Mouse (Mus musculus) hindbrain, embryonic 10.5 days (tissue): ENCODE data around the gene Gm13275. TPM values are rescaled to one million over a fixed set of nuclear protein-coding genes. Genes with fewer than 3 reads are reported as not detected.
"Not testable (repeated sequence)": the region's sequence is repeated elsewhere in the genome, so short reads cannot be mapped to it uniquely, and the experiment has no call there.

Experiments used
- DNase-seq: peaks from one replicate; pipeline ENCODE4 v3.0.0-alpha.2; 2017; ENCODE audit warnings: low spot score
- H3K27ac ChIP-seq: fragments of 300-500 bp; sonication (generic); 2 replicates; pipeline ENCODE4 v1.5.1; 2016; ENCODE audit warnings: mild to moderate bottlenecking, moderate library complexity
- H3K27me3 ChIP-seq: fragments of 300-500 bp; sonication (generic); 2 replicates; pipeline ENCODE4 v1.6.1; 2016; ENCODE audit warnings: mild to moderate bottlenecking; ENCODE audit not compliant: poor library complexity, insufficient read depth, severe bottlenecking
- H3K36me3 ChIP-seq: fragments of 300-500 bp; sonication (generic); 2 replicates; pipeline ENCODE4 v1.6.1; 2016; ENCODE audit warnings: mild to moderate bottlenecking, moderate library complexity
- H3K4me1 ChIP-seq: fragments of 300-500 bp; sonication (generic); replicated peaks from 2 replicates; pipeline ENCODE4 v1.6.1; 2016; ENCODE audit warnings: mild to moderate bottlenecking
- H3K4me3 ChIP-seq: fragments of 300-500 bp; sonication (generic); 2 replicates; pipeline ENCODE4 v1.5.1; 2016; ENCODE audit warnings: mild to moderate bottlenecking, moderate library complexity
- H3K9me3 ChIP-seq: fragments of 300-500 bp; sonication (generic); 2 replicates; pipeline ENCODE4 v1.6.1; 2016; ENCODE audit warnings: mild to moderate bottlenecking, moderate library complexity
- WGBS: fragments of 180-500 bp; shearing (Covaris S2); methylation state at CpG from one replicate; pipeline ENCODE4 v1.1.7; 2016; 5-methylcytosine and 5-hydroxymethylcytosine counted together
- polyA plus RNA-seq: library from polyadenylated mRNA; unstranded; fragments of >200 nt; fragmentation: Nextera tagmentation; extraction: Ambion mirVana; gene quantifications from 2 replicates; pipeline ENCODE4 v1.2.1, GENCODE M21; 2016

Gm13275 gene
- polyA plus RNA-seq: not detected in 2 replicates

GRCm38 (mm10) chr4:88793936-88794675 is at the start of gene Gm13275:
Gene Gm13275 (plus strand): TSS chr4:88794487.
- WGBS: under 1% methylated on average over 19 of the region's 52 CpGs
- not testable (repeated sequence) for H3K36me3 ChIP-seq, H3K27me3 ChIP-seq, H3K4me1 ChIP-seq, DNase-seq, H3K27ac ChIP-seq, H3K9me3 ChIP-seq, H3K4me3 ChIP-seq

DNA sequence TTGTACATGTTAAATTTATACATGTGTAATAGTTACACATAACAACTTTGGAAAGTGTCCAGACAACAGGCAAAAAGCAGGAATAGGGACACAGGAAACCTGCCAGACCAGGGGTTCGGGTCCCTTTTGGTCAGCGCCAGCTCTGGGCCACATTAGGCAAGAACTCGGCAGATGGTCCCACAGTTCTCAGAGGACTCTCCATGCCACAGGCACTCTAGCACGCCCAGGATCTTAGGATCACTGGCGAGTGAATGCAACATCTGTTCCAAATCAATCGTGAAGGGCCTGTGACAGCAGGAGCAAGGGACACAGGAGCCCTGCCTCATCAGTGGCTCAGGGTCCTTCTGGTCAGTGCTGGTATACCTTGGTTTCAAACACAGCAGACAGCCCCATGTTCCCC is 44.4 kb upstream of the Gm13275 start:
- WGBS: 63% methylated on average over 6 of the region's 6 CpGs
- Histone ChIP-seq H3K4me1 (no peaks in the 10 kb centered on the region), H3K27me3 (no peaks in the 10 kb centered on the region), H3K27ac (no peak overlapping the region), H3K4me3 (no peak overlapping the region), H3K36me3 (no peaks in the 10 kb centered on the region), H3K9me3 (no peaks in the 10 kb centered on the region)
- DNase-seq: no peak

DNA sequence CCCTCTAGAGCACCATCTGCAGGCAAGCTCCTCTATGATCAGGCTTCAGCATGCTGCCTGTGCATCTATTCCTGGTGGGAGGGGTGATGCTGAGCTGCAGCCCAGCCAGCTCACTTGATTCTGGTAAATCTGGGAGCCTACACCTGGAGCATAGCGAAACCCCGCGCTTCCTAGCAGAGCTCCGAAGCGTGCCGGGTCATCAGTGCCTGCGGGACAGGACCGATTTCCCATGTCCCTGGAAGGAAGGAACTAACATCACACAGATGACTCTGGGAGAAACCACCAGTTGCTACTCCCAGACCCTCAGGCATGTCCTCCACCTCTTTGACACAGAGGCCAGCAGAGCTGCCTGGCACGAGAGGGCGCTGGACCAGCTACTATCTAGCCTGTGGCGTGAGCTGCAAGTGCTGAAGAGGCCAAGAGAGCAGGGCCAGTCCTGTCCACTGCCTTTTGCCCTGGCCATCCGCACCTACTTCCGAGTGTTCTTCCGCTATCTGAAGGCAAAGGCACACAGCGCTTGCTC is 39.4 kb upstream of the Gm13275 start, which contains the start of gene Gm13271:
Gene Gm13271 (plus strand): TSS at position 51 of the 523 bp plus-strand sequence.
- H3K27ac ChIP-seq, H3K9me3 ChIP-seq, DNase-seq, H3K4me3 ChIP-seq, H3K36me3 ChIP-seq, H3K4me1 ChIP-seq, H3K27me3 ChIP-seq: not testable (repeated sequence)
- 75% methylated on average over 15 of the region's 15 CpGs for WGBS

- peak; percentile 60 for DNase-seq
- 13% methylated on average over 29 of the region's 31 CpGs for WGBS
- H3K27me3 ChIP-seq: not testable (repeated sequence)
These were observed 37.4 kb upstream of the Gm13275 start for GRCm38 (mm10) chr4:88756581-88757513.

DNA sequence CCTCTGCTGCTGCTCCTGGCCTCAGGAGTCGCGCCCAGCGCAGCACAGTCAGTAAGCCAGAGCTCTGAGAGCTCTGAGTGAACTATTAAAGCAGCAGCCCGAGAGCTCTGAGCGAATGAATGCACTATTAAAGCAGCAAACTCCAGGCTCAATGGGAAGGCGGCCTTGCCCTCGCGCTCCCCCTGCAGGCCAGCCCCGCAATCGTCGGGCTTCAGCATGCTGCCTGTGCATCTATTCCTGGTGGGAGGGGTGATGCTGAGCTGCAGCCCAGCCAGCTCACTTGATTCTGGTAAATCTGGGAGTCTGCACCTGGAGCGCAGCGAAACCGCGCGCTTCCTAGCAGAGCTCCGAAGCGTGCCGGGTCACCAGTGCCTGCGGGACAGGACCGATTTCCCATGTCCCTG is 36.7 kb upstream of the Gm13275 start:
- DNase-seq: peak; percentile 88
- H3K9me3 ChIP-seq, H3K4me1 ChIP-seq, H3K27me3 ChIP-seq, H3K36me3 ChIP-seq: not testable (repeated sequence)
- Histone ChIP-seq H3K4me3 (peak overlapping the region; percentile 60), H3K27ac (peak overlapping the region; percentile 90)
- WGBS: under 1% methylated on average over 21 of the region's 21 CpGs

More at GRCm38 (mm10) chr4:88756581-88757513, 37.4 kb upstream of the Gm13275 start:
- Histone ChIP-seq H3K27ac (peak overlapping the region; percentile 90), H3K4me3 (peak overlapping the region; percentile 60)
- H3K9me3 ChIP-seq, H3K4me1 ChIP-seq, H3K36me3 ChIP-seq: not testable (repeated sequence)

GRCm38 (mm10) chr4:88758751-88759150 is 35.5 kb upstream of the Gm13275 start:
- not testable (repeated sequence) for H3K36me3 ChIP-seq, H3K27ac ChIP-seq, H3K4me3 ChIP-seq, DNase-seq, H3K4me1 ChIP-seq, H3K9me3 ChIP-seq, H3K27me3 ChIP-seq
- 89% methylated on average over 9 of the region's 9 CpGs for WGBS

DNA sequence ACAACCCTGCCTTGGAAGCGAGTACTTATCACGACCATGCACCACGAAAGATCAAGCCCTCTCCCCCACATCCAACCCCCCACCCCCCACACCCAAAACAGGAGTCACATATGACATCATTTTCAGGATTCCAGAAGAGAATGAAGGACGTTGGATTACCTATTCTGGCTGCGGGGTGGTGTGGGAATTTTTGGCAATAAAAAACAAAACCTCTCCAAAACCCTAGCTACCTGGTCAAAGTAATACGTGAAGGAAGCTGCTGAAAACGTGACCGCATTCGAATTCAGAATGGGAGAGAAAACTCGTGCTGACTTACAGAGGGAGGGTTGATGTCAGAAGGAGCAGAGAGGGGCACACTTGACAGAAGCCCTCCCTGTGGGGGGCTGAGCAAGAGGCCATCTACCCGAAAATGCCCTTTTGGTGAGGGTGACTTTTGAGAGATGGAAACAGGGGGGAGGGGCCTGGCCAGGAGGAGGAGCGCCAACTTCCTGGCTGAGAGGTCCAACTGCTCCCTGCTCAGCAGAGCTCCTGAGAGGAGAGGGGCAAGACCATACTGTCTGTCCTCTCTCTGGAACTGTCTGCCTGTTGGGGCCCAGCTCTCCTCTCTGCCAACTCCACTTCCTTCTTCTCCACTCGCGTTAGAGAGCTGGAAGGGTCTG is 34.5 kb upstream of the Gm13275 start, which contains the start of gene Gm13283:
Gene Gm13283 (plus strand): TSS at position 510 of the 659 bp plus-strand sequence.
- H3K4me3 ChIP-seq: peak within 1 kb of the TSS; percentile 43
- not testable (repeated sequence) for H3K36me3 ChIP-seq, H3K27me3 ChIP-seq, DNase-seq, H3K27ac ChIP-seq, H3K9me3 ChIP-seq, H3K4me1 ChIP-seq
- 22% methylated on average over 11 of the region's 14 CpGs for WGBS

DNA sequence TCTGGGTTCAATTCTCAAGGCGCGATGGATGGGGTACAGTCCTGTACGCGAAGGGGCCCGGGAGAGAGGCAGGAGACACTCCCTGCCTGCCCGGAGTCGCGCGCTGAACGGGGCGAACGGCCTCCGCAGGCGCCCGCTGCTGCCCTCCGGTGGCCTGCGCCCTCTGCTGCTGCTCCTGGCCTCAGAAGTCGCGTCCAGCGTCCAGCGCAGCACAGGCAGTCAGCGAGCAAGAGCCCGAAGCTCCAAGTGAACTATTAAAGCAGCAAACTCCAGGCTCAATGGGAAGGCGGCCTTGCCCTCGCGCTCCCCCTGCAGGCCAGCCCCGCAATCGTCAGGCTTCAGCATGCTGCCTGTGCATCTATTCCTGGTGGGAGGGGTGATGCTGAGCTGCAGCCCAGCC is 33.9 kb upstream of the Gm13275 start:
- under 1% methylated on average over 28 of the region's 28 CpGs for WGBS
- peak; percentile 75 for DNase-seq
- H3K36me3 ChIP-seq, H3K27ac ChIP-seq, H3K27me3 ChIP-seq, H3K9me3 ChIP-seq, H3K4me1 ChIP-seq: not testable (repeated sequence)
- H3K4me3 ChIP-seq: peak overlapping the region; percentile 43

GRCm38 (mm10) chr4:88761776-88762175 is 32.5 kb upstream of the Gm13275 start:
- not testable (repeated sequence) for H3K4me3 ChIP-seq, H3K27me3 ChIP-seq, DNase-seq, H3K9me3 ChIP-seq, H3K27ac ChIP-seq, H3K36me3 ChIP-seq, H3K4me1 ChIP-seq
- WGBS: 78% methylated on average over 6 of the region's 8 CpGs

DNA sequence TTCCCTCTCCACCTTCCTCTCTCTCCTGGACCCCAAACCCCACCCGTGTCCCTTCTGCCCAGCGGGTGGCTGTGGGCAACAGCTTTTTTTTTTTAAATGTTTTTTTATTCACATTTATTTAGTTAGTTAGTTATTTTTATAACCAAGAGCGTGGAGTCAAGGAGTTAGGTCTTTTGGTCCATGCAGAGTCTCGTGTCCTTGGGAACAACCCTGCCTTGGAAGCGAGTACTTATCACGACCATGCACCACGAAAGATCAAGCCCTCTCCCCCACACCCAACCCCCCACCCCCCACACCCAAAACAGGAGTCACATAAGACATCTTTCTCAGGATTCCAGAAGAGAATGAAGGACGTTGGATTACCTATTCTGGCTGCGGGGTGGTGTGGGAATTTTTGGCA is 31.9 kb upstream of the Gm13275 start:
- not testable (repeated sequence) for DNase-seq, H3K4me1 ChIP-seq, H3K9me3 ChIP-seq, H3K36me3 ChIP-seq, H3K27ac ChIP-seq, H3K4me3 ChIP-seq, H3K27me3 ChIP-seq
- WGBS: 54% methylated on average over 9 of the region's 9 CpGs

GRCm38 (mm10) chr4:88763384-88764018 is 30.8 kb upstream of the Gm13275 start:
- peak overlapping the region; percentile 40 for H3K4me3 ChIP-seq
- peak; percentile 79 for DNase-seq
- H3K27ac ChIP-seq, H3K9me3 ChIP-seq, H3K27me3 ChIP-seq, H3K4me1 ChIP-seq, H3K36me3 ChIP-seq: not testable (repeated sequence)
- 2% methylated on average over 42 of the region's 42 CpGs for WGBS

GRCm38 (mm10) chr4:88773534-88773933 is 20.8 kb upstream of the Gm13275 start, which contains the start of gene Gm13290:
Gene Gm13290 (plus strand): TSS chr4:88773834.
- no CpG with 5 or more reads among the region's 32 CpGs for WGBS

More at GRCm38 (mm10) chr4:88773534-88773933, 20.8 kb upstream of the Gm13275 start, which contains the start of gene Gm13290:
- not testable (repeated sequence) for DNase-seq, H3K9me3 ChIP-seq, H3K4me3 ChIP-seq, H3K4me1 ChIP-seq, H3K27me3 ChIP-seq, H3K27ac ChIP-seq, H3K36me3 ChIP-seq
